Mouse (Mus musculus) bone marrow, adult 2 months (tissue): Measurements from ENCODE around the gene Grb2.

Experiments
- CTCF ChIP-seq: fragments of 200-500 bp; IDR thresholded peaks from 2 replicates; pipeline ENCODE4 v1.5.1; 2011; ENCODE audit warnings: low read length, control low read depth; ENCODE audit not compliant: control insufficient read depth, insufficient read depth
- POLR2A ChIP-seq: fragments of 200-500 bp; IDR thresholded peaks from 2 replicates; pipeline ENCODE4 v1.6.1; 2011; ENCODE audit warnings: low read depth, mild to moderate bottlenecking, control low read depth, low read length, borderline replicate concordance; ENCODE audit not compliant: control insufficient read depth

GRCm38 (mm10) chr11:115697091-115697490 is 11.3 kb downstream of the Grb2 start:
- TF ChIP-seq CTCF: no peak
- no peak for TF ChIP-seq POLR2A
